ENCODE assay signal across 11 mouse cellular contexts in the genomic region with DNA sequence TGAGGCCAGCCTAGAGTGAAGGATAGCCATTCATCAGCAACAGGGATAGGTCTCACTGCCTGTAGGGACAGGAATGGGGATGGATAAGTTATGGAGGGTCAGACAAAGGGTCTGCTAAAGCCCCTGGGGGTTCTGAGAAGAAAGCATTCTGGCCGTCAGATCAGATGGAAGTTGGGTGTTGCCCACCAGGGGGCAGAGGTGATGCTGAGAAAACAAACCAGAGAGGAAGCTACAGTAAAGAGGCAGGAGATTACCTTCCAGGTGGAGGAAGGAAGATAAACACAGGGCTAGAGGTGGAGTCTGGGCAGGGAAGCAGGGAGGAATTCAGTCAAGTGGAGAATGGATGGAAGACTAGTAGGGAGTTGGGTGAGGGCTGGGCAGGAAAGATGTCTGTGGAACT. TPM values are rescaled to one million over a fixed set of nuclear protein-coding genes. Genes with fewer than 3 reads are reported as not detected.
DNase-seq lines count a peak whose midpoint lies in the region; TF ChIP-seq lines count a peak whose summit lies in the region.
"Had no signal": no experiment of that assay in that cellular context is flagged by ENCODE, and none has a peak within 500 bp of the region (broad histone marks: within the 10 kb centered on the region; RNA-seq: fewer than 3 reads in every experiment).

No protein-coding gene starts in this region.

- peaks cover 11% of the 10 kb centered on the region for H3K9me3 ChIP-seq in CH12.LX (replicated peaks; ENCODE audit: low read length)
- H3K9me3 ChIP-seq: liver, embryonic 13.5 days had no signal

- no peak overlapping the region for H3K27ac ChIP-seq in CH12.LX (ENCODE audit: insufficient read depth, low read depth)
- H3K27ac ChIP-seq: hindbrain, embryonic 13.5 days; liver, embryonic 13.5 days had no signal

- H3K27me3 ChIP-seq in CH12.LX (replicated peaks) = peaks cover 88% of the 10 kb centered on the region
- H3K27me3 ChIP-seq: hindbrain, embryonic 13.5 days; liver, embryonic 13.5 days had no signal

- in situ Hi-C loops in CH12.LX (cut with MboI; ENCODE audit: low pct_ligation_motif_present, low pct_unique_long_range_greater_than_20kb, low sequenced_read_pairs) = no loop called here

- no peak for TF ChIP-seq POLR2A in CH12.LX (IDR thresholded peaks at IDR 0.05; ENCODE audit: low read depth, low read length)

- H3K9ac ChIP-seq in CH12.LX (ENCODE audit: insufficient read depth, low read depth) = no peak overlapping the region
- H3K9ac ChIP-seq: hindbrain, embryonic 13.5 days; liver, embryonic 13.5 days had no signal

- dilution Hi-C loops in CH12.LX (cut with MboI; ENCODE audit: extremely low pct_ligation_motif_present, extremely low pct_unique_long_range_greater_than_20kb, low sequenced_read_pairs) = no loop called here

- no peaks in the 10 kb centered on the region for H3K79me2 ChIP-seq in CH12.LX (replicated peaks; ENCODE audit: control insufficient read depth, extremely low read depth, insufficient read depth, poor library complexity, severe bottlenecking)

- no peaks in the 10 kb centered on the region for H3K4me1 ChIP-seq in CH12.LX (ENCODE audit: control insufficient read depth in 1 of 2, insufficient read depth in 2 of 2)
- H3K4me1 ChIP-seq: liver, embryonic 13.5 days had no signal

- DNase-seq in layer of hippocampus, adult 11-12 months (ENCODE audit: low spot score) = peak; percentile 21
- no peak for DNase-seq in layer of hippocampus, postnatal 36 days
- peak; percentile 20 for DNase-seq in CH12.LX (ENCODE audit: extremely low read depth)
- DNase-seq in ZHBTc4 (ENCODE audit: low read depth, low spot score) = peak; percentile 50
- peak; percentile 31 for DNase-seq in kidney, postnatal 14 days
- DNase-seq in natural killer cell, adult 2 months (ENCODE audit: low spot score in 2 of 2) = no peak
- DNase-seq in cerebellum, adult 9-11 months = no peak
- DNase-seq: adrenal gland, adult 8-10 months; liver, embryonic 13.5 days had no signal

- H3K36me3 ChIP-seq in CH12.LX (replicated peaks in 1 of 2; ENCODE audit: control insufficient read depth in 1 of 2, insufficient read depth in 1 of 2, low read length in 1 of 2) = no peaks in the 10 kb centered on the region
- H3K36me3 ChIP-seq: hindbrain, embryonic 13.5 days; liver, embryonic 13.5 days had no signal

- no peak overlapping the region for H3K4me2 ChIP-seq in CH12.LX (ENCODE audit: insufficient read depth, low read depth, poor library complexity, severe bottlenecking)
- H3K4me2 ChIP-seq: hindbrain, embryonic 13.5 days; liver, embryonic 13.5 days had no signal

- H3K4me3 ChIP-seq in CH12.LX (replicated peaks in 1 of 3; ENCODE audit: low read depth in 2 of 3, low read length in 2 of 3, poor library complexity in 1 of 3) = no peak overlapping the region
- H3K4me3 ChIP-seq: hindbrain, embryonic 13.5 days; liver, embryonic 13.5 days had no signal

- peak; percentile 43 for TF ChIP-seq RAD21 in CH12.LX (IDR thresholded peaks at IDR 0.05; ENCODE audit: low read depth, low read length)

- peak in 1 of 2 experiments; percentile 66; a peak in 2 of 4 replicates for TF ChIP-seq CTCF in CH12.LX (conservative IDR thresholded peaks at IDR 0.05 in 1 of 2, IDR thresholded peaks at IDR 0.05 in 1 of 2; ENCODE audit: low read depth in 2 of 2, low read length in 2 of 2)

- no peak for TF ChIP-seq EP300 in CH12.LX (IDR thresholded peaks at IDR 0.05; ENCODE audit: low read length)

TF ChIP-seq in CH12.LX, 34 proteins besides CTCF, POLR2A, EP300 and RAD21:
- TF ChIP-seq USF1 (IDR thresholded peaks at IDR 0.05; ENCODE audit: low read depth, low read length) (no peak), SMC3 (IDR thresholded peaks at IDR 0.05; ENCODE audit: low read depth, low read length) (peak; percentile 67)

RNA-seq across cellular contexts. Expression of a gene that starts 33.9 kb away (rescaled TPM):
- 10 to 100 TPM; 26.9 to 27.2 TPM for total RNA-seq in layer of hippocampus, postnatal 36 days (2021)
- total RNA-seq in CH12.LX (2012; rRNA removed) (not detected in 2 replicates), CH12.LX (2014; rRNA removed) (not detected in 2 replicates)
- polyA plus RNA-seq in CH12.LX (2012; ENCODE audit: insufficient read length, low read depth) = not detected in 2 replicates
- total RNA-seq: neutrophil, adult 5-6 weeks had no signal
- polyA plus RNA-seq: liver, embryonic 13.5 days had no signal

Comparison
In these comparisons a context has a peak if more than half of its experiments do, and no peak if none do; other contexts are left out.
1. DNase-seq: peak in layer of hippocampus, adult 11-12 months (single experiment), CH12.LX (single experiment), ZHBTc4 (single experiment) and kidney, postnatal 14 days (single experiment); none in layer of hippocampus, postnatal 36 days (0 of 2), natural killer cell, adult 2 months (0 of 2) and cerebellum, adult 9-11 months (single experiment).
2. RNA of a gene that starts 33.9 kb away (total RNA-seq): 26.9 to 27.2 TPM in layer of hippocampus, postnatal 36 days; not detected in CH12.LX; every median in the first group is over 10 times any median in the second.